Mouse (Mus musculus) heart, embryonic 14.5 days (tissue): ENCODE results near the gene Rfx4. TPM values are rescaled to one million over a fixed set of nuclear protein-coding genes. Genes with fewer than 3 reads are reported as not detected.

ENCODE experiments used
- ATAC-seq: fragments of 200-750 bp; cut with Nextera tagmentation; 2 replicates; pipeline ENCODE4 v1.8.0; 2017; ENCODE audit warnings: low read depth, moderate TSS enrichment; ENCODE audit not compliant: insufficient number of reproducible peaks, insufficient read depth, low FRiP score
- H3K27ac ChIP-seq, 2 experiments: fragments of 200-500 bp in 1 of 2; fragments of 300-500 bp in 1 of 2; sonication (generic) in 1 of 2; replicated peaks in 1 of 2; 2 replicates each; pipeline ENCODE4 v1.5.1; 2012 to 2014; ENCODE audit warnings: low read depth in 2 of 2, low read length in 2 of 2, control low read depth in 1 of 2, mild to moderate bottlenecking in 1 of 2, mixed read lengths in 1 of 2; ENCODE audit not compliant: control insufficient read depth in 1 of 2, insufficient read depth in 1 of 2
- H3K27me3 ChIP-seq: fragments of 300-500 bp; sonication (generic); 2 replicates; pipeline ENCODE4 v1.6.1; 2014; ENCODE audit warnings: mild to moderate bottlenecking, low read length, control low read depth; ENCODE audit not compliant: control insufficient read depth, insufficient read depth
- H3K36me3 ChIP-seq: fragments of 300-500 bp; sonication (generic); 2 replicates; pipeline ENCODE4 v1.6.1; 2014; ENCODE audit warnings: mild to moderate bottlenecking, control low read depth, low read length, mixed read lengths; ENCODE audit not compliant: control insufficient read depth, insufficient read depth
- H3K4me1 ChIP-seq, 2 experiments: fragments of 200-500 bp in 1 of 2; fragments of 300-500 bp in 1 of 2; sonication (generic) in 1 of 2; 2 replicates each; pipeline ENCODE4 v1.6.1; 2012 to 2014; ENCODE audit warnings: low read length in 2 of 2, control low read depth in 1 of 2, mixed read lengths in 1 of 2; ENCODE audit not compliant: control insufficient read depth in 2 of 2, insufficient read depth in 2 of 2
- H3K4me2 ChIP-seq: fragments of 300-500 bp; sonication (generic); 2 replicates; pipeline ENCODE4 v1.6.1; 2014; ENCODE audit warnings: mild to moderate bottlenecking, low read length
- H3K4me3 ChIP-seq, 2 experiments: fragments of 200-500 bp in 1 of 2; fragments of 300-500 bp in 1 of 2; sonication (generic) in 1 of 2; 2 replicates each; pipeline ENCODE4 v1.5.1; 2012 to 2014; ENCODE audit warnings: low read length in 2 of 2, mild to moderate bottlenecking in 2 of 2, control low read depth in 1 of 2, low read depth in 1 of 2, moderate library complexity in 1 of 2; ENCODE audit not compliant: control insufficient read depth in 1 of 2, insufficient read depth in 1 of 2
- H3K9ac ChIP-seq: fragments of 300-500 bp; sonication (generic); 2 replicates; pipeline ENCODE4 v1.6.1; 2014; ENCODE audit warnings: mild to moderate bottlenecking, low read length
- H3K9me3 ChIP-seq: fragments of 300-500 bp; sonication (generic); 2 replicates; pipeline ENCODE4 v1.6.1; 2016; ENCODE audit warnings: low read length, control low read depth; ENCODE audit not compliant: control insufficient read depth
- WGBS: fragments of 180-500 bp; shearing (Covaris S2); extraction: QIAGEN DNeasy Blood & Tissue Kit; methylation state at CpG from one replicate; pipeline ENCODE4 v1.1.7; 2014; 5-methylcytosine and 5-hydroxymethylcytosine counted together
- polyA plus RNA-seq: library from polyadenylated mRNA; unstranded; fragments of >200 nt; fragmentation: Nextera tagmentation; extraction: Ambion mirVana; gene quantifications from 2 replicates; pipeline ENCODE4 v1.2.1, GENCODE M21; 2014

The Rfx4 gene
- polyA plus RNA-seq, 1 experiment from 2014 or later, result not detected

DNA sequence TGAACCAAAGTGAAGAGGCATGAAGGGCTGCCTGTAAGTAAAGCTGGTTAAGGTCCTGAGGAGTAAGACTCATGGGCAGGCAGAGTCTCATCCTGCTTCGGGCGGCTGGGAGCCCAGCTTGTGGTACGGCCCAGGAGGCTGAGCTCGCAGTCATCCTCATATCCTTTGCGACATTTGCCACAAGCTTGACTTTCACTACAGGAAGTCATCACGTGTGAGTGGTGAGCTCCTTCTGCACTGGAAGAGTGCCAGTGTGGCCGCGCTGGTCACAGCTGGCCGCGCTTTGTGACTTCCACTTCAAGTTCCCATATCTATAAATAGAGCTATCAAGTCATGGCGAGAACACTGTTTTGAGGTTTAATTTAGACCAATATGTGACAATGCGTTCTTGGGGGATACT lies 18.7 kb downstream of the Rfx4 start:
- peak; percentile 47 for ATAC-seq
- Histone ChIP-seq H3K27me3 (peaks cover 8% of the 10 kb centered on the region; the same call in 1 of the 2 replicates), H3K4me2 (peak overlapping the region; percentile 25), H3K27ac (peak overlapping the region; percentile 15 to 20; a peak in 2 of 4 replicates), H3K9me3 (no peaks in the 10 kb centered on the region), H3K36me3 (no peaks in the 10 kb centered on the region), H3K4me1 (peaks cover 26 to 34% of the 10 kb centered on the region in 2 experiments), H3K4me3 (no peak overlapping the region), H3K9ac (no peak overlapping the region)
- WGBS, result 24% methylated on average over 12 of the region's 12 CpGs

DNA sequence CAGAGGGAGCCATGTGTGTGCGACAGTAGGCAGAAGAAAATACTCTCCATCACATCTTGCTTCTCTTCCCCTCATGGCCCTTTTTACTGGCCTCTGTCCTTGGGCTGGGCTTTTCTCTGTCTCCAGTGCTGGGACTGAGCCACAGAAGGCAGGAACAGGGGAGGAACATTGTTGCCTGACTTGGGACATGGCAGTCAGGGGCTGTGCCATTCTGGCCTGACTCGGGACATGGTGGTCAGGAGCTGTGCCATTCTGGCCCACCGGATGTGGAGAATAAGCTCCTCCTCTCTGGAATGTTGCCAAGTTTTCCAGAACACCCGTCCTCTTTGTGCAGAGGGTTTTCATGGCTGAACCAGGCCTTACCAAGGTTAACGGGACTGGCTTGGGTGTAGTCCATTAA lies 21.2 kb downstream of the Rfx4 start:
- H3K4me2 ChIP-seq, result no peak overlapping the region
- no peaks in the 10 kb centered on the region for H3K36me3 ChIP-seq
- no peaks in the 10 kb centered on the region for H3K9me3 ChIP-seq
- WGBS, result 63% methylated on average over 5 of the region's 5 CpGs
- H3K9ac ChIP-seq, result no peak overlapping the region
- H3K4me1 ChIP-seq, result peaks cover 26 to 33% of the 10 kb centered on the region in 2 experiments
- H3K27me3 ChIP-seq, result no peaks in the 10 kb centered on the region
- no peak overlapping the region for H3K27ac ChIP-seq
- H3K4me3 ChIP-seq, result no peak overlapping the region
- no peak for ATAC-seq

DNA sequence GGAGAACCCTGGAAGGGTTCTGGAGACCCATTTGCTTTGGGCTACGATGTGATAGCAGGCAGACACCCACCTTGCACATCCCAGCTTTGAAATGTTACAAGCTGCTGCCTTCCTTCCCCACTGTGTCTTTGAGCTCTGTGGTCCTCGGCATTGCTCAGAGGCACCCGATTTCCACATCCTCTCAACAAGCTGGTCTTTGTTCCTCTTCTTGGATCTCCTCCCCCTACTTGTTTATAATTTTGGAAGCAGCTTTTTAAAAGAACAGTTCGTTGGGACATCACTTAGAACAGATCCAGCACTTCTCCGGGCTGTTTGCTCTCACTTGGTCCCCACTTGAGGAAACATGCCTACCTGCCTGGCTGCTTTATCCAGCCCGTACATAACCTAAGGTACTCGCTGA lies 22.1 kb downstream of the Rfx4 start:
- Histone ChIP-seq H3K36me3 (no peaks in the 10 kb centered on the region), H3K9me3 (no peaks in the 10 kb centered on the region), H3K27ac (no peak overlapping the region), H3K4me1 (peaks cover 20 to 25% of the 10 kb centered on the region in 2 experiments), H3K4me3 (no peak overlapping the region), H3K27me3 (no peaks in the 10 kb centered on the region), H3K4me2 (no peak overlapping the region), H3K9ac (no peak overlapping the region)
- WGBS, result 74% methylated on average over 7 of the region's 7 CpGs
- no peak for ATAC-seq

DNA sequence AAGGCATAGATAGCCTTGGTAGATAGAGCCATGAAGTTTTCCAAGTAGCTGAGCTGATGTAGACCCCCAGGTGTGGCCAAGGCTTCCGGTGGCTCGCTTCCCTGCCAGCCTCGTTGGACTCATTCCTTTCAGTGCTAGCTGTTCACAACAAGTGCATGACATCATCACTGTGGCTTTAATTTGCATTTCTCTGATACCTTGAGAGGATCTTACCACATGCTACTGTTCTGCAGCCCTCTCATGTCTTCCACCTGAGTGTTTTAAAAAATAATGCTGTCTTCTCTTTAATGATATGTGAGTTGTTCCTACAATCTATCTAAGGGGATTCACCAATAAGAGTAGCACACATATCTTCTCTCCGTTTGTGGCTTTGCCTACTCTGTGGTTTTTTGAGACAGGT lies 25.0 kb downstream of the Rfx4 start:
- Histone ChIP-seq H3K9me3 (no peaks in the 10 kb centered on the region), H3K4me3 (no peak overlapping the region), H3K4me2 (no peak overlapping the region), H3K4me1 (no peaks in the 10 kb centered on the region), H3K27me3 (no peaks in the 10 kb centered on the region), H3K27ac (no peak overlapping the region), H3K9ac (no peak overlapping the region), H3K36me3 (no peaks in the 10 kb centered on the region)
- 50% methylated on average over 4 of the region's 4 CpGs for WGBS
- ATAC-seq, result no peak

DNA sequence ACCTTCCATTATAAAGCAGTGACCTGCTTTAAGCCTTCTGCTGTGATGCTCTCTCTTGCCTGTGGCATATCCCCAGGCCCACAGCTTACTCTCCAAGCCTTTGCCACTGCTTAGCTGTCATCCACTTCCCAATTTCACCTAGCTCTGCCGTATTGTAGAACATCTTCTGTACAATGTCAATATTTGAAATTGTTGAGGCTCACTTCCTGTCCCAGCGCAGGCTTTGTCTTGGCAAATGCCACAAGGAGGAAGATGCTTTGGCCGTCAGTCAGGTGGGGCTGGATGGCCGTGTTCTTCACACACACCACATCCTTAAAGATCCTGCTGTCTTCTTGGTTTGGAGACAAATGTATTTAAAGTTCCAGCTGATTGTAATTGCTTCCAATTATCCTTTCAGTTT lies 29.5 kb downstream of the Rfx4 start:
- Histone ChIP-seq H3K27me3 (no peaks in the 10 kb centered on the region), H3K27ac (no peak overlapping the region), H3K4me1 (no peaks in the 10 kb centered on the region; a peak in 1 of 4 replicates), H3K9ac (no peak overlapping the region), H3K9me3 (no peaks in the 10 kb centered on the region), H3K4me2 (no peak overlapping the region), H3K4me3 (no peak overlapping the region), H3K36me3 (no peaks in the 10 kb centered on the region)
- 68% methylated on average over 4 of the region's 4 CpGs for WGBS
- ATAC-seq, result no peak

DNA sequence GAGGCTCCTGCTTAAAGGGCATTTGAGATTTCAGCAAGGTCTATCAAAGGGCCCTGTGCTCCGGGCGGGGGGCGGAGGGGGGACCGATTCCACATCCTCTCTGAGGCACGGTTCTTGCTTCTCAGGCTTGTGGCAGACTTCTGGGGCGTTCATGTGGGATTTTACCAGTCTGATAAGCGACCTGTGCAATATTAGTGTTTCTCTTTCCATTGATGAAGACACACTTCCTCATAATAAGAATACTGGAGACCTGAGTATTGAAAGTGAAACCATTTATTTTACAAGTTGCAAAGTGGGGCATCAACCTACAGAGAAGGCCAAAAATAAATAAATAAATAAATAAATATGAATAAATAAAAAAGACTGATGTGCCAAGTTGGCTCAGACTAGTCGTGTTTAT lies 34.5 kb downstream of the Rfx4 start:
- Histone ChIP-seq H3K4me3 (no peak overlapping the region), H3K4me1 (no peaks in the 10 kb centered on the region; a peak in 1 of 4 replicates), H3K36me3 (no peaks in the 10 kb centered on the region), H3K27me3 (no peaks in the 10 kb centered on the region), H3K4me2 (no peak overlapping the region), H3K9ac (no peak overlapping the region), H3K9me3 (no peaks in the 10 kb centered on the region), H3K27ac (no peak overlapping the region)
- ATAC-seq, result no peak
- WGBS, result 78% methylated on average over 8 of the region's 8 CpGs

DNA sequence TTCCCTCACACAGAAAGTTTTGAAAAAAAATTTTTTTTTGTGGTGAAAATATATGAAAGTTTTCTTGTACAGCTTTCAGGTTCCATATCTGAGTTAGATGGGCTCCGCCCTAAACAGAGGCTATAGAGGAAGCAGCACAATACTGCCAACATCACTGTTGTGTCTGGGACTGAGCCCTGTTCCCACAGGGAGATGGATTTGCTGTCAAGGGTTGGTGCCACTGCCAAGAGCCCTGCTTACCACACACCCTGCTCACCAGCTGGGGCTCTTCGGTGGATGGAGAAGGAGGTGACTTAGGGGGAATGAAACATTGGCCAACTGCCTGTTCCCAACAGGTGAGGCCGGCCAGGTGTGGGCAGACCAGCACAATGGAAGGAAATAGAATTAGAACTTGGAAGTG lies 35.3 kb downstream of the Rfx4 start:
- Histone ChIP-seq H3K4me3 (no peak overlapping the region), H3K4me2 (no peak overlapping the region), H3K9ac (no peak overlapping the region), H3K27ac (no peak overlapping the region), H3K9me3 (no peaks in the 10 kb centered on the region), H3K36me3 (no peaks in the 10 kb centered on the region), H3K27me3 (no peaks in the 10 kb centered on the region), H3K4me1 (no peaks in the 10 kb centered on the region; a peak in 1 of 4 replicates)
- 81% methylated on average over 3 of the region's 3 CpGs for WGBS
- no peak for ATAC-seq

DNA sequence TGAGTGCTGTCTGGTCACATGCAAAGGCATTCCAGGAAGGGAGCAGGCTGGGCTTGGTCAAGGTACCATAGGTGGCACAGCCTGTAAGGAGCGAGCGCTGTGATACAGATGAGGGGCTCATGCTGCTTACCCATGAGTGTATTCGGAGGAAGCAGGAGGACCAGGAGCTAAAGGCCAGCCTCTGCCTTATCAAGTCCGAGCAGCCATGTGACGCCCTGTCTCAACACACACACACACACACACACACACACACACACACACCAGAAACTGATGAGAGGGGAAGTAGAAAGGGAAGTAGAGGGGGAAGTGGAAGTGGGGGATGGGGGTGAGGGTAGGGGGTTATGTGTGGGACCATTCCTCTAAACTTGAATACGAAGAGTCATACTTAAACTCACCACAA lies 45.7 kb downstream of the Rfx4 start:
- H3K36me3 ChIP-seq, result no peaks in the 10 kb centered on the region
- no peak overlapping the region for H3K4me3 ChIP-seq
- 67% methylated on average over 6 of the region's 6 CpGs for WGBS
- no peaks in the 10 kb centered on the region for H3K9me3 ChIP-seq
- no peak for ATAC-seq
- no peak overlapping the region for H3K9ac ChIP-seq
- H3K27ac ChIP-seq, result no peak overlapping the region
- H3K27me3 ChIP-seq, result no peaks in the 10 kb centered on the region
- no peak overlapping the region for H3K4me2 ChIP-seq
- H3K4me1 ChIP-seq, result peaks cover 0 to 11% of the 10 kb centered on the region in 2 experiments; a peak in 1 of 4 replicates
